Mouse (Mus musculus) ovary, adult 18-20 months (tissue): ENCODE results near the gene Diexf.

Source experiments
- DNase-seq: peaks from one replicate; pipeline ENCODE4 v3.0.0; 2022; ENCODE audit warnings: low spot score, mixed read lengths

Gene Diexf

DNA sequence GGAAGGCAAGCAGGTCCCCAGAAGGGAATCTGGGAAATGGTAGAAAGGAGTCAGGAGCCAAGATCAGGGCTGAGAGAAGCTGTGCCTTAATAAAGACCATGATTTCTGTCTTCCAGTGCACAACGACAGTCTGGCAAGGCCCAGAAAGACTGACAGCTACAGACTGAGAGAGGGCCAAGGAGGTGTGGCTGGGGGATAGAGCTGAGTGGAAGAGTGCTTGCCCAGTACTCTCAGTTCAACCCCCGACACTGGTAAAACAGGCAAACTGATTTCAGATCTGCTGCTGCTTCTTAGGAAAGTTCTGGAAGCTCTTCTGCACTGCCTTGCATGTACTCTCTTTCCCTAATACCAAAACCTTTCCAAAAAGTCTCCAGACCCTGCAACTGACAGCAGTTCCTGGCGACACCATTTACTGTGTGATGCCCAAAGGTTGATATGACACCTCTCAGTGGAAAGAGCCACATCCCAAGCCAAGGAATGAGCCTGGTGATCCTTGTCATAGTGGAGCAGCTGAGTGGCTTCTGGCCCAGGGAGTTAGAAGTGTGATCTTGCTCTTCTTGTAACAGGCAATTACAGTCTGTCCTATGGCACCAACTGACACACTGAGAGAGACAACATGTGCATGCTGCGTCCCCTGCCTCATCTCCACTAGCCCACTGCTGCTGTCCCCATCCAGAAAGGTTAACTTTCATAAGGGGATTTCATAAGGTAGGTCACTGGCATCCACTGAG, 43.8 kb downstream of the Diexf start:
- no peak for DNase-seq

DNA sequence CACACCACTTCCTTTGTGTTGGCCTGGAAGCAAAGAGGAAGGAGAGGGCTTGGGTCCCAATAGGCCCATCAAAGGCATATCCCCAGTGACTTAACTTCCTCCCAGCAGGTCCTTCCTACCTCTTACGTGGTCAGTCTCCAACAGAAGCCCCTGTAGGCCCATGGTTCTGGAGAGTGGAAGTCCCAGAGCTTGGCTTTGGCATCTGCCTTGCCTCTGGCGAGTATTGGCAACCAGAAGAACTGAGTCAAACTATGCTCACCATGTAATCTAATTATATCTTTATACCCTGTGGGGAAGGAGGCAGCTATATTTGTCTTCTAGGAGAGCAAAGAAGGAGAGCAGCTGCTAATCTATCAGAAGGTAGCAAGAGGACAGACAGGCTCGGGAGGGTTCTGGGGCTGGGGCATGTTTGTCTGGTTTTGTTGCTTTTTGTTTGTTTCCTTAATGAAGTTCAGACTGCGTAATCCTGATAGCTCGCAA, 44.5 kb downstream of the Diexf start:
- DNase-seq = no peak

DNA sequence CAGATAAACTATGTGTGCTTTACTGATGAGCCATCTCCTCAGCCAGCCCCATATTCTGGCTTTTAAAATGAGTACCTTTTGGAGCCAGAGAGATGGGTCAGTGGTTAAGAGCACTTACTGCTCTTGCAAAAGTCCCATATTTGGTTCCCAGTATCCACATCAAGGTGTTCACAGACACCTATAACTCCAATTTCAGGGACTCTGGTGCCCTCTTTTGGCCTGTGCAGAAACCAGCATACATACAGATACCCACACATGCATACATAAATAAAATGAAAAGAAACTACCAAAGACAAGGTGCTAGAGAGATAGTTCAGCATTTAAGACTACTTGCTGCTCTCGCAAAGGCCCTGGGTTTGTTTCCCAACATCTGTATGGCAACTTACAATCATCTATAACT, 46.1 kb downstream of the Diexf start:
- no peak for DNase-seq

DNA sequence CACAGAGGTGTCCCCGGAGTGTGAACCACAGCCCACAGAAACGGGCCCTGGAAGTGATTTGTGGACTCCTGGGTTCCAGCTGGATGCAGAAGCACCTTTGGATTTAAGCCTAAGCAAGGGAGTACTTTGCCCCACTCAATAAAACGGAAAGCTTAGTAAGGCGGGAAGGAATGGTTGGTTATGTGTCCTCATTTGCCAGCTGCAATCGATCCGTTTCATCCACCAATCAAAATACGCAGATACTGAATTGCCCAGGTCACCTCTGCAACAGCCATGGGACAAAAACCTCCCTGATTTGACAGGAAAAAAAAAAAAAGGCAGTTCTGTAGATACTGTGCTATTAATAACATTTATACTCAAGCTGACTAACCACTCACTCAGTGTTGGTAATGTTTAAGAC, 47.0 kb downstream of the Diexf start:
- no peak for DNase-seq

DNA sequence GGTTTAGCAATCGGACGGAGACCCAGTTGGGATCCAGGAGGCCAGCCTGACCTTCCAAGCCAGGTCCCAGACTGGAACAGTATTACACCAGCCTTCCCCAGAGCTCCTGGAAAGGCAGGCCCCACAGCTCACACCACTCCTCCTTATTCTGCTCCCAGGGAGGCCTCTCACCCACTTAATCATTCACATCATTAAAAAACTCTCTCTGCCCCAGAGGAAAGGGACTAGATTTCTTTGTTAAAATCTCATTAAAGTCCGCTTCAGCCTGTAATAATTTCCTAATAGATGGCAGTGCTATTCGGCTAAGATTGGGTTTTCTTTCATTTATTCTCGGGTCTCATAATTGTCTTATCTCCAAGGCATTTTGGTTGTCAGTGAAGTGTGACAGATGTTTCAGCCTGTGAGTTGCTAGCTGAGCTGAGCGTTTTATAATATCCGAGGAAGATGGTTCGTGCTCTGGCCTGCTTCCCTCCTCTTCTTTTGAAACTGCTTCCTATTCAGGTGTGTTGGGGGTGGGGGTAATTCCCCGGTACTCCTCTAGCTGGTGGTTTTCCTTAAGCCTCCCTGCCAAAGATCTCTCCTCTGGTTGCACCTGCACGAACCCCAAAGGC, 47.7 kb downstream of the Diexf start:
- DNase-seq = no peak

DNA sequence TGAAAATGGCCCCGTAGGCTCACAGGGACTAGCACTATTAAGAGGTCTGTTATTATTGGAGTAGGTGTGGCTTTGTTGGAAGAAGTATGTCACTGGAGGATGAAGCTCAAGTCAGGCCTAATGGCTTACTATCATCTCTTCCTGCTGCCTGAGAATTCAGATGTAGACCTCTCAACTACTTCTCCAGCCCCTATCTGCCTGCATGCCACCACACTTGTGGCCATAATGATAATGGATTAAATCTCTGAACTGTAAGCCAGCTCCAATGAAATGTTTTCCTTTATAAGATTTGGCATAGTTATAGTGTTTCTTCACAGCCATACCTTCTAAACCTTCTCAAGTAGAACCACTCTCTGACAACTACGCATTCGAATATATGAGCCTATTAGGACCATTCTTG, 67.5 kb downstream of the Diexf start:
- DNase-seq = no peak

DNA sequence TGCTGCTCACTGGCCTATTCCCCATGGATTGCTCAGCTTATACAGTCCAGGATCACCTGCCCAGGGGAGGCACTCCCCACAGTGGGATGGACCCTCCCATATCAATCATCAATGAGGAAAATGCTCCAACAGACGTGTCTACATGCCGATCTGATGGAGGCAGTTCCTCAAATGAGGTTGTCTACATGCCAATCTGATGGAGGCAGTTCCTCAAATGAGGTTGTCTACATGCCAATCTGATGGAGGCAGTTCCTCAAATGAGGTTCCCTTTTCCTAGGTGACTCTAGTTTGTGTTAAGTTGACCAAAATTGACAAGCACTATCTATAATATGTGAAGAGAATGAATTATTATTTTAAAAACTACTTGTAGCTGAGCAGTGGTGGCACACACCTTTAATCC, 69.9 kb downstream of the Diexf start:
- no peak for DNase-seq

DNA sequence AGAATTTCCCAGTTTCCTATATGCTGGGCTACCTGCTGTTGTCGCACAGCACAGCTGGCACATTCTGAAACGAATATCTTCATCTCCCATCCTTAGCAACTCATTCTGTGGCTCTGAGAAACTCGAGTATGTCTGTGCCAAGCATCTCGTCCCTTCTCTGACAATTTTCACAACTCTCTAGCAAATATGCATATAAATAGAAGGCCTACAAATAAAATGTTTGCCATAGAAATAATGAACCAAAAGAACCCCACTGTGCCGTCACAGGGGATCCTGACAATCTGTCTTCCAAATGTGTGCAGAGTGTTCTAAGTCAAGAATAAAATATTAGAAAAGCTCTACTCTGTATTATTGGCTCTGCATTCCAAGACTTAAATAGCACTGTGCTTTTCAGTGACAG, 70.5 kb downstream of the Diexf start:
- DNase-seq = no peak

DNA sequence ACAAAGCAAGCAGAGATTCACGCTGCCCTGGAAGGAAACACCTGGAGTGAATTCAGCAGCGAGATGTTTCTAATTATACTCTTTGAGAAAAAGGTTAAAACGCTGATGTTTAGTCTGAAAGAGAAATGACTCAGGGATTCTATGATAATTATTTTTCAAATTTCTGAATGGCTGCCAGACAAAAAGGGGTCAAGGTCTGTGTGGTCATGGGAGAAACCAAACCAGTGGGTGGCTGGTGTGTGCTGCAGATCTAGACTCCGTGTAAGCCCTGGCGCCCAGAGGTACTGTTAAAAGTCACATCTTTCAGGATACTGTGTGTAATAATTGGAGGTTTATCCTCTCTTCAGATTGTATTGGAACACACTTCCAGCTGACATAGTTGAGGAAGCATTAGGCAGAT, 75.7 kb downstream of the Diexf start:
- DNase-seq = no peak

DNA sequence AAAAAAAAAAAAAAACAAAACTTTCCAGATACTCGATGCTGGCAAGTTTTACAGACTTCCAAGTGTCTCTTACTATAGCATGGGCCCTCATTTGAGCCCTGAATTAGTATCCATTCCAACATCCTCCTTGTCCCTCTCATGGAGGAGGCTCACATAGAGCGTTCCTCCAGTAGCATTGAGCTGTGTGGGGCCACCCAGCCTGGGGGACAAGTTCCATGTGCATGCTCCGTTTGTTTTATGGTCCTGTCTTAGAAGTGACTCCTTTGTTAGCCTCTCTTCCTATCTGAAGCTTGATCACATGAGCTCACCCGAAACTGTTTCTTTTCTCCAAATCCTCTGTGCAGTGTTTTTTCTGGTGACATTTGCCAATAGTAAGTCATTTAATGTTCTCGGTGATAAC, 77.0 kb downstream of the Diexf start:
- no peak for DNase-seq

DNA sequence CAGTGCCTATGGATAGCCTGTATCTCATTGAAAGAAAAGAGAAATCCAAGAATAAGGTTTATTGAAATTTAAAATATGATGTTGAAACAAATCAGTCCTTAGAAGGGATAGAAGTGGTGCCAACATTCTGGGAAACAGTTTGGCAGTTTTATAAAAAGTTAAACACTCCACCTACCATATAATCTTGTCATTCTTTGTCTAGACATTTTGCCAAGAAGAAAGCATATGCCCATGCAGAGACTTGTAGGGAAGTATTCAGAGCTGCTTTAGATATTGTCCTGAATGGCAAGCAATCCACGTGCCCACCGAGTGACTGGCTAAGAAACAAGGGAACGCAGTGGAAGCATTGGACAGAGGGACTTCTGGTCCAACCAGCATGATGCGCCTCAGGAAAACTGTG, 82.5 kb downstream of the Diexf start:
- DNase-seq = no peak

DNA sequence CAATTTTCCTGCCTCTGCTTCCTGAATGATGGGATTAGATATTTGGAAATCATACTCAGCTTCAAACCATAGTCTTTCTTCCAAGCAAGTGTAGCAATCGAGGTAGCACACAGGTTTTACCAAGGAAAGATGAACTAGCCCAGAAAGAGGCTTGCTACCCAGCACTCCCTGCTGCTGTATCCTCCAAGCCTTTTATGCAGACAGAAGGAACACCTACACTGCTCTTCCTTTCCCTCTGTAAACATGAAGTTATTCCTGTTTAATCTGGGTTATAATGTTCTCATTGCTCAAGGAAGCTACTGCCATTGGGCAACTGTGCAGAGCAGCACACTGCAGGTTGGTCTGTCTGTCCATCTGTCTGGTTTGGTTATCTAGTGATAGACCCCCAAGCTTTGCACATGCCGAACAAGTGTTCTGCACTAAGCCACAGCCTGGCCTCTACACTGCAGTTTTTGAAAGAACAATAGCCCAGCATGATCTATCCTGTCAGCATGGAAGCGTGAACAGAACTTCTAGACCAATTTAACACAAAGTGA, 87.2 kb downstream of the Diexf start:
- no peak for DNase-seq
